Mouse (Mus musculus) 416B (cell line): Measurements from ENCODE around the gene Hspb7.

ENCODE experiments used
- DNase-seq: peaks from one replicate; pipeline ENCODE4 v3.0.0; 2011; ENCODE audit warnings: low read depth

Gene Hspb7

GRCm38 (mm10) chr4:141469343-141469742 is 48.8 kb downstream of the Hspb7 start:
- DNase-seq, result no peak

DNA sequence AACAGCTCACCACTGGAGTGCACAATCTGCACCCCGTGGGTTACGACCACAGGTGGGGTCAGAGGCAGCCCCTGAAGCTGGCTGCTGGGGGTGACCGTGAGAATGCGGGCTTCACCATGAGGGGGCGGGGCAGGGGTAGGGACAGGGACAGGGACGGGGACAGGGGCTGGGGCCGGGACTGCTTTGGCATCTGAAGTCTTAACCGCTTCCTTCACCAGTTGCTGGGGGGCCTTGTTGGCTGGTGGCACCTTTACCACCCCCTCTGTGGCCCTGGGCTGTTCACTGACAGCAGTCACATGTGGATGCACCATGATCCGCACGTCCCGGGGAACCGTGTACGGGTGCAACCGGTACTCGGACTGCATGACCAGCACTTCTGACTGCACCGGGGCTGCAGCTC is 50.9 kb downstream of the Hspb7 start:
- DNase-seq, result no peak

GRCm38 (mm10) chr4:141472641-141473321 is 52.2 kb downstream of the Hspb7 start:
- DNase-seq, result no peak

- no peak for DNase-seq
These were observed 53.9 kb downstream of the Hspb7 start for GRCm38 (mm10) chr4:141474431-141474830.
